Mouse (Mus musculus): ENCODE data around the gene Endog.
A peak's percentile ranks its signal among the peaks of the same experiment; 100 is the strongest.
"Not testable (repeated sequence)": the region's sequence is repeated elsewhere in the genome, so short reads cannot be mapped to it uniquely, and the experiment has no call there.

Endog gene

GRCm38 (mm10) chr2:30171371-30171996, at the start of gene Endog:
TSS of gene Endog (plus strand) at chr2:30171493.
- DNase-seq (ENCODE audit: low spot score in 2 of 2): peak; percentile 61 to 68

GRCm38 (mm10) chr2:30122766-30123165, 48.5 kb upstream of the Endog start:
- no peak for DNase-seq (ENCODE audit: low spot score in 2 of 2)

- DNase-seq (ENCODE audit: low spot score in 2 of 2): no peak
Measured at GRCm38 (mm10) chr2:30123729-30124471, 47.4 kb upstream of the Endog start.

- DNase-seq (ENCODE audit: low spot score in 2 of 2): peak; percentile 85 to 91
Measured at GRCm38 (mm10) chr2:30124472-30125274, 46.6 kb upstream of the Endog start, which contains the start of gene Zer1. TSS of gene Zer1 (minus strand) at chr2:30124585.

- DNase-seq (ENCODE audit: low spot score in 2 of 2): no peak
Measured at GRCm38 (mm10) chr2:30128789-30129188, 42.5 kb upstream of the Endog start.

GRCm38 (mm10) chr2:30130156-30130555, 41.1 kb upstream of the Endog start:
- DNase-seq (ENCODE audit: low spot score in 2 of 2): no peak

- DNase-seq (ENCODE audit: low spot score in 2 of 2): not testable (repeated sequence)
Measured at GRCm38 (mm10) chr2:30131240-30131639, 40.1 kb upstream of the Endog start.

GRCm38 (mm10) chr2:30132801-30133612, 38.3 kb upstream of the Endog start:
- DNase-seq (ENCODE audit: low spot score in 2 of 2): no peak

GRCm38 (mm10) chr2:30133613-30134377, 37.5 kb upstream of the Endog start, which contains the start of gene Tbc1d13:
TSS of gene Tbc1d13 (plus strand) at chr2:30133746.
- DNase-seq (ENCODE audit: low spot score in 2 of 2): peak; percentile 97 to 98

- DNase-seq (ENCODE audit: low spot score in 2 of 2): no peak
Measured at GRCm38 (mm10) chr2:30134378-30134711, 36.9 kb upstream of the Endog start.

GRCm38 (mm10) chr2:30134928-30135620, 36.2 kb upstream of the Endog start:
- no peak for DNase-seq (ENCODE audit: low spot score in 2 of 2)

- no peak for DNase-seq (ENCODE audit: low spot score in 2 of 2)
Measured at GRCm38 (mm10) chr2:30136458-30136857, 34.8 kb upstream of the Endog start.

- DNase-seq (ENCODE audit: low spot score in 2 of 2): not testable (repeated sequence)
Measured at GRCm38 (mm10) chr2:30140021-30140420, 31.3 kb upstream of the Endog start.

GRCm38 (mm10) chr2:30144436-30144835, 26.9 kb upstream of the Endog start:
- no peak for DNase-seq (ENCODE audit: low spot score in 2 of 2)

GRCm38 (mm10) chr2:30147466-30147865, 23.8 kb upstream of the Endog start:
- no peak for DNase-seq (ENCODE audit: low spot score in 2 of 2)

GRCm38 (mm10) chr2:30151840-30152239, 19.5 kb upstream of the Endog start:
- DNase-seq (ENCODE audit: low spot score in 2 of 2): no peak

- DNase-seq (ENCODE audit: low spot score in 2 of 2): no peak
Measured at GRCm38 (mm10) chr2:30152616-30153015, 18.7 kb upstream of the Endog start.

GRCm38 (mm10) chr2:30159871-30160270, 11.4 kb upstream of the Endog start:
- not testable (repeated sequence) for DNase-seq (ENCODE audit: low spot score in 2 of 2)

- no peak for DNase-seq (ENCODE audit: low spot score in 2 of 2)
Measured at GRCm38 (mm10) chr2:30161809-30162208, 9.5 kb upstream of the Endog start.

- no peak for DNase-seq (ENCODE audit: low spot score in 2 of 2)
Measured at GRCm38 (mm10) chr2:30164340-30164932, 6.9 kb upstream of the Endog start.

Measured in spleen, postnatal 14 days (tissue).